Mouse (Mus musculus) activated CD4-positive, CD25-positive, alpha-beta regulatory T cell, adult 9 weeks (primary cell): Measurements from ENCODE around the gene Grik5. TPM values are rescaled to one million over a fixed set of nuclear protein-coding genes. Genes with fewer than 3 reads are reported as not detected.

Experiments
- polyA plus RNA-seq: library from polyadenylated mRNA; unstranded; fragments of 100-300 nt; shearing (Covaris generic); gene quantifications from one replicate; pipeline ENCODE4 v1.2.1, GENCODE M21; 2017

Grik5 gene
- polyA plus RNA-seq: 5.2 TPM

DNA sequence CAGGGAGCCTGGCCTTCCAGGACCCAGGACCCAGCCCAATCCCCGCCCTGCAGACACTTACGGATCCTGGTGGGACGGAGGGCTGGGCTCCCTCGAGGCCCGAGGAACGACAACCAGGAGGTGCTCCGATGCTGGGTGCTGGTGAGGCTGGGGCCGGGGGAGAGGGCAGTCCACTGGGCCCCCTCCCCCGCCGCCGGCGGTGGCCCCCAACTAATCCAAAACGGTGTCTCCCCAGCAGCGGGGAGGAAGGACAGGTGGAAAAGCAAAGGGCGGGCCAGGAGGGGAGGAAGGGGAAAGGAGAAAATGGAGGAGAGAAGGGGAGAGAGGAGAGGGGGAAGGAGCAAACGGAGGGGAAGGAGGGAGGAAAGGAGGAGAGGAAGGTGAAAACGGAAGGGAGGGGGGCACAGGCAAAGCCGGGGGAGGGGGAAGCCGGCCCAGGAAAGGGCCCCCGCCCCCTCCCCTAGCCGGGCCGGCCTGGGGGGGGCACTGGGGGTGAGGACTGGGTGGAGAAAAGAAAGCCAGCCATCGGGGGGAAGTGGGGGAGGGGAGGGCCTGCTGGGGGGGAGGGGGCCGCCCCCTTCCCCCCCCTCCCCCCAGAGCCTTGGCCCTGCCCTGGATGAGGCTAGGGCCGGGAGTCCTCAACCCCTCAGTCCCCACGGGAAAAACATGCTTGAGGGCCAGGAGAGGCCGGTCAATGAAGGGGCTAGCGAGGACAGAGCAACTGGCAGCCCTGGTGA, at the start of gene Grik5, which contains the start of gene Zfp574:
Grik5 (minus strand) TSS at position 368 of the 737 bp plus-strand sequence.
Zfp574 (plus strand) TSS at position 589 of the 737 bp plus-strand sequence.

GRCm38 (mm10) chr7:25005421-25006065, 66.6 kb downstream of the Grik5 start, which contains the start of gene Atp1a3:
TSS of gene Atp1a3 (minus strand) at chr7:25005958.

DNA sequence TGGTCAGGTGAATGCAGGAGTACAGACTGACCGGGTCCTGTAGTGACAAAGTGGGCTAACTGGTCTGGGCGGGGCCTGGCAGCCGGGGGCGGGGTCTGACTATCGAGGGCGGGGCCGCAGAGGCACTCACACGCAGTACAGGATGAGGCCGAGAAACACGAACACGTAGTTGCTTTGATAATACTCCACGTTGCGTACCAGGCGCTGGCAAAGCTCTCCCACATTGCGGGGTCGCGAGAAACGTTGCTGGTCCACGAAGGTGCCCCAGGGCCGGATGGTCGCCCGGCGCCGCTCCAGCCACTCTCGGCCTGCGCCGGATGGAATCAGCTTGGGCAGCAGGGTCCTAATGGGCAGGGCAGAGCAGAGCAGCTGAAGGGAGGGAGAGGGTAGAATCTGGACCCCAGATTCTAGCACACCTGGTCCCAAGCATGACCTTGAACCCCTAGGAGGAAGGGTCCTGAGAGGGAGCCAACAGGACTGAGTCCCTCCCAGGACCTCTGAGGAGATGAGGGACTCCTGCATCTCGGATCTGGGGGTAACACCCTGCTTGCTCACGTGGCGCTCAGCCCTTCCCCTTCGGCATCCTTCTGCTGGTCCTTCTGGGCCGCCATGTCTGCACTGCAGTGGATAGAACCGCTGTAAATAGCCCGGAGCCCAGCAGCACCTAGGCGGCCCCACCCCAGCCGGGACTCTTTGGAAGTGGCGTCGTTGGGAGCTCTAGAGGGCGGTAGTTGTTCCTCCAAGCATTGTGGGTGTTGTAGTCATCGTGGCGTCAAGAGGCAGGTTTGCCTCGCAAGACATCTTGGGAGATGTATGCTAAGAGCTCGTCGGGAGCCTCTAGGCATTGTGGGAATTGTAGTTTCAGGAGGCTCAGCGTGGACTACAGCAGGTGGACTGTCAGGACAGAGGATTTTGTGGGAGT, 99.9 kb downstream of the Grik5 start, which contains the start of gene Rabac1:
Rabac1 (minus strand) TSS at position 783 of the 922 bp plus-strand sequence.

Other genes starting within 250 kb of the Grik5 start
- 24.6 TPM for gene Gm9844, start 210.1 kb downstream of the Grik5 start, polyA plus RNA-seq
- gene Lypd4, start 202.4 kb downstream of the Grik5 start, polyA plus RNA-seq: not detected
- gene Dmrtc2, start 202.3 kb downstream of the Grik5 start, polyA plus RNA-seq: not detected
- 5,353 TPM for gene Rps19, start 188.0 kb downstream of the Grik5 start, polyA plus RNA-seq
- gene Cd79a, start 175.0 kb downstream of the Grik5 start, polyA plus RNA-seq: 7.1 TPM
- 843 TPM for gene Arhgef1, start 169.4 kb downstream of the Grik5 start, polyA plus RNA-seq
- not detected for gene Gm4881, start 127.9 kb downstream of the Grik5 start, polyA plus RNA-seq
- gene Rabac1, start 99.6 kb downstream of the Grik5 start, polyA plus RNA-seq: 619 TPM
- 7.6 TPM for gene Atp1a3, start 66.4 kb downstream of the Grik5 start, polyA plus RNA-seq
- gene Zfp574, start 221 bp upstream of the Grik5 start, polyA plus RNA-seq: 34.8 TPM
- 138 TPM for gene Pou2f2, start 107.4 kb upstream of the Grik5 start, polyA plus RNA-seq
- 50.7 TPM for gene Dedd2, start 148.3 kb upstream of the Grik5 start, polyA plus RNA-seq
- 4.6 TPM for gene Zfp526, start 149.1 kb upstream of the Grik5 start, polyA plus RNA-seq
- 7.1 TPM for gene Gsk3a, start 165.5 kb upstream of the Grik5 start, polyA plus RNA-seq
- 1.1 TPM for gene Erf, start 178.4 kb upstream of the Grik5 start, polyA plus RNA-seq
- 32.7 TPM for gene Cic, start 195.4 kb upstream of the Grik5 start, polyA plus RNA-seq
- 43.9 TPM for gene Pafah1b3, start 225.6 kb upstream of the Grik5 start, polyA plus RNA-seq
- gene Prr19, start 229.1 kb upstream of the Grik5 start, polyA plus RNA-seq: not detected
- not detected for gene Tmem145, start 233.8 kb upstream of the Grik5 start, polyA plus RNA-seq
- gene Megf8, start 244.8 kb upstream of the Grik5 start, polyA plus RNA-seq: 0.24 TPM